Mouse (Mus musculus): ENCODE results near the gene Clec16a.

Gene Clec16a

GRCm38 (mm10) chr16:10536323-10536722, 8.8 kb upstream of the Clec16a start:
- DNase-seq, result no peak

GRCm38 (mm10) chr16:10536961-10537360, 8.2 kb upstream of the Clec16a start:
- no peak for DNase-seq

- DNase-seq, result no peak
These were observed 4.2 kb upstream of the Clec16a start for GRCm38 (mm10) chr16:10540763-10541597.

GRCm38 (mm10) chr16:10541598-10541930, 3.6 kb upstream of the Clec16a start:
- DNase-seq, result peak; percentile 34

- peak; percentile 22 for DNase-seq
These were observed 2.9 kb upstream of the Clec16a start for GRCm38 (mm10) chr16:10542266-10542665.

GRCm38 (mm10) chr16:10542698-10543365, 2.3 kb upstream of the Clec16a start, which contains the start of gene Dexi:
Gene Dexi, minus strand, starts transcription at chr16:10543054.
- DNase-seq, result peak; percentile 97

- DNase-seq, result no peak
These were observed 1.7 kb downstream of the Clec16a start for GRCm38 (mm10) chr16:10546865-10547264.

- DNase-seq, result no peak
These were observed 3.8 kb downstream of the Clec16a start for GRCm38 (mm10) chr16:10548938-10549337.

GRCm38 (mm10) chr16:10549600-10549999, 4.5 kb downstream of the Clec16a start:
- DNase-seq, result no peak

GRCm38 (mm10) chr16:10551592-10551991, 6.5 kb downstream of the Clec16a start:
- no peak for DNase-seq

GRCm38 (mm10) chr16:10553858-10554257, 8.7 kb downstream of the Clec16a start:
- DNase-seq, result no peak

GRCm38 (mm10) chr16:10559991-10560390, 14.9 kb downstream of the Clec16a start:
- no peak for DNase-seq

- peak; percentile 78 for DNase-seq
These were observed 20.2 kb downstream of the Clec16a start for GRCm38 (mm10) chr16:10565278-10565885.

- no peak for DNase-seq
These were observed 22.0 kb downstream of the Clec16a start for GRCm38 (mm10) chr16:10567153-10567552.

- DNase-seq, result no peak
These were observed 24.8 kb downstream of the Clec16a start for GRCm38 (mm10) chr16:10569809-10570395.

GRCm38 (mm10) chr16:10570708-10571107, 25.6 kb downstream of the Clec16a start:
- DNase-seq, result peak; percentile 82

- peak; percentile 48 for DNase-seq
These were observed 26.7 kb downstream of the Clec16a start for GRCm38 (mm10) chr16:10571820-10572219.

GRCm38 (mm10) chr16:10574936-10575335, 29.8 kb downstream of the Clec16a start:
- DNase-seq, result peak; percentile 47

GRCm38 (mm10) chr16:10575915-10576314, 30.8 kb downstream of the Clec16a start:
- DNase-seq, result no peak

GRCm38 (mm10) chr16:10577548-10577947, 32.4 kb downstream of the Clec16a start:
- no peak for DNase-seq

- peak; percentile 20 for DNase-seq
These were observed 33.2 kb downstream of the Clec16a start for GRCm38 (mm10) chr16:10578376-10578775.

GRCm38 (mm10) chr16:10581234-10581898, 36.2 kb downstream of the Clec16a start:
- no peak for DNase-seq

- no peak for DNase-seq
These were observed 40.0 kb downstream of the Clec16a start for GRCm38 (mm10) chr16:10585165-10585564.
